In genomic region chr9:118476211-118476765, GRCm38 (mm10) we compare ENCODE assay signal across 8 mouse cellular contexts. TPM values are rescaled to one million over a fixed set of nuclear protein-coding genes. Genes with fewer than 3 reads are reported as not detected.
DNase-seq lines count a peak whose midpoint lies in the region; ATAC-seq and TF ChIP-seq lines count a peak whose summit lies in the region.

No protein-coding gene starts in this region.

- peak overlapping the region; percentile 86; the same call in 1 of the 2 replicates for H3K4me3 ChIP-seq in E14TG2a.4 (replicated peaks; ENCODE audit: low read length)
- peak overlapping the region; percentile 42 for H3K4me3 ChIP-seq in forebrain, embryonic 11.5 days (ENCODE audit: low read depth, low read length)
- H3K4me3 ChIP-seq in limb, embryonic 15.5 days: peak overlapping the region; percentile 28; the same call in 1 of the 2 replicates
- H3K4me3 ChIP-seq in layer of hippocampus, adult 2 months: no peak overlapping the region

- H3K4me2 ChIP-seq in forebrain, embryonic 11.5 days (ENCODE audit: low read depth, low read length, severe bottlenecking): peak overlapping the region; percentile 43
- peak overlapping the region; percentile 91 for H3K4me2 ChIP-seq in limb, embryonic 15.5 days

- H3K9me3 ChIP-seq in E14TG2a.4 (ENCODE audit: low read length): no peaks in the 10 kb centered on the region
- H3K9me3 ChIP-seq in forebrain, embryonic 11.5 days (ENCODE audit: control insufficient read depth, low read length): no peaks in the 10 kb centered on the region
- H3K9me3 ChIP-seq in limb, embryonic 15.5 days: no peaks in the 10 kb centered on the region

- no peak for TF ChIP-seq CTCF in E14TG2a.4 (conservative IDR thresholded peaks at IDR 0.05; ENCODE audit: low read length)
- no peak for TF ChIP-seq CTCF in layer of hippocampus, adult 2 months (conservative IDR thresholded peaks at IDR 0.05)

- peaks cover 53% of the 10 kb centered on the region for H3K4me1 ChIP-seq in E14TG2a.4 (replicated peaks; ENCODE audit: low read depth, low read length)
- H3K4me1 ChIP-seq in forebrain, embryonic 11.5 days (replicated peaks; ENCODE audit: control insufficient read depth, insufficient read depth, low read length): peaks cover 18% of the 10 kb centered on the region; the same call in 1 of the 2 replicates
- H3K4me1 ChIP-seq in limb, embryonic 15.5 days: peaks cover 31% of the 10 kb centered on the region

- peak overlapping the region; percentile 1; the same call in 1 of the 2 replicates for H3K27ac ChIP-seq in forebrain, embryonic 11.5 days (ENCODE audit: low read depth, low read length)
- H3K27ac ChIP-seq in limb, embryonic 15.5 days: no peak overlapping the region
- no peak overlapping the region for H3K27ac ChIP-seq in layer of hippocampus, adult 2 months

- H3K36me3 ChIP-seq in E14TG2a.4 (ENCODE audit: insufficient read depth, low read length): no peaks in the 10 kb centered on the region
- H3K36me3 ChIP-seq in forebrain, embryonic 11.5 days (ENCODE audit: control insufficient read depth, insufficient read depth, low read length): no peaks in the 10 kb centered on the region
- no peaks in the 10 kb centered on the region for H3K36me3 ChIP-seq in limb, embryonic 15.5 days

- WGBS in forebrain, embryonic 11.5 days: under 1% methylated on average over 22 of the region's 22 CpGs
- WGBS in limb, embryonic 15.5 days: 1% methylated on average over 22 of the region's 22 CpGs

- DNase-seq in embryo, embryonic 10.5 days (ENCODE audit: low spot score): peak; percentile 52
- no peak for DNase-seq in embryo, embryonic 11 days
- peak; percentile 55 for DNase-seq in forebrain, embryonic 11.5 days (ENCODE audit: low spot score)
- DNase-seq in layer of hippocampus, adult 2 months (ENCODE audit: low spot score in 2 of 2): no peak
- DNase-seq in urinary bladder, adult 2 months (ENCODE audit: low spot score): no peak
- no peak for DNase-seq in thymus, postnatal 4 days

- H3K9ac ChIP-seq in forebrain, embryonic 11.5 days (ENCODE audit: low read length): peak overlapping the region; percentile 6; the same call in 1 of the 2 replicates
- H3K9ac ChIP-seq in limb, embryonic 15.5 days: no peak overlapping the region

- no peak for ATAC-seq in forebrain, embryonic 11.5 days (replicated peaks; ENCODE audit: low FRiP score)
- ATAC-seq in limb, embryonic 15.5 days (ENCODE audit: insufficient number of reproducible peaks, low FRiP score, low TSS enrichment, low read depth): no peak

- peaks cover 81% of the 10 kb centered on the region for H3K27me3 ChIP-seq in E14TG2a.4 (ENCODE audit: insufficient read depth, low read length)
- H3K27me3 ChIP-seq in forebrain, embryonic 11.5 days (ENCODE audit: control insufficient read depth, insufficient read depth, low read length): peaks cover 65% of the 10 kb centered on the region
- peaks cover 82% of the 10 kb centered on the region for H3K27me3 ChIP-seq in limb, embryonic 15.5 days

RNA-seq across cellular contexts. Expression of gene Eomes, which starts 1.7 kb away (rescaled TPM):
- 22.9 and 25.8 TPM in 2 replicates for polyA plus RNA-seq in forebrain, embryonic 11.5 days (2014; fragmentation: Nextera tagmentation; extraction: Ambion mirVana)
- 0.14 TPM in 1 of 2 replicates, not detected in the other for polyA plus RNA-seq in limb, embryonic 15.5 days (2015; fragmentation: Nextera tagmentation; extraction: Ambion mirVana)
- under 1 TPM; 0.56 to 0.76 TPM for total RNA-seq in layer of hippocampus, adult 2 months (2021)
- polyA plus RNA-seq in urinary bladder, adult 2 months (2012; rRNA removed): 0.12 and 0.27 TPM in 2 replicates

RNA-seq across cellular contexts. Expression of gene Golga4, which starts 29.8 kb away (rescaled TPM):
- polyA plus RNA-seq in forebrain, embryonic 11.5 days (2014; fragmentation: Nextera tagmentation; extraction: Ambion mirVana): 60.8 and 66.8 TPM in 2 replicates
- 46.4 and 52.3 TPM in 2 replicates for polyA plus RNA-seq in limb, embryonic 15.5 days (2015; fragmentation: Nextera tagmentation; extraction: Ambion mirVana)
- 10 to 100 TPM; 84.8 to 94.6 TPM for total RNA-seq in layer of hippocampus, adult 2 months (2021)
- 36.9 and 50.0 TPM in 2 replicates for polyA plus RNA-seq in urinary bladder, adult 2 months (2012; rRNA removed)

Comparison
In these comparisons a context has a peak if more than half of its experiments do, and no peak if none do; other contexts are left out.
1. DNase-seq: peak in embryo, embryonic 10.5 days (single experiment) and forebrain, embryonic 11.5 days (single experiment); none in embryo, embryonic 11 days (single experiment), layer of hippocampus, adult 2 months (0 of 2), urinary bladder, adult 2 months (single experiment) and thymus, postnatal 4 days (single experiment).
2. RNA of gene Eomes, which starts 1.7 kb away (polyA plus RNA-seq): 22.9 to 25.8 TPM in forebrain, embryonic 11.5 days; 0.14 TPM in limb, embryonic 15.5 days and 0.12 to 0.27 TPM in urinary bladder, adult 2 months; every median in the first group is over 10 times any median in the second.